Mouse (Mus musculus) kidney, adult 10 weeks (tissue): ENCODE results near the gene Chrm2. TPM values are rescaled to one million over a fixed set of nuclear protein-coding genes. Genes with fewer than 3 reads are reported as not detected.

Experiments
- polyA plus RNA-seq: library from polyadenylated mRNA; stranded (reverse); fragments of 350-450 nt; fragmentation: Illumina TruSeq; extraction: RNeasy Lipid Tissue Mini Kit (QIAGEN cat#74804); gene quantifications from one replicate; pipeline ENCODE4 v1.2.3, GENCODE M21; 2014; ENCODE audit warnings: low read depth, low replicate concordance

The Chrm2 gene
- not detected for polyA plus RNA-seq

DNA sequence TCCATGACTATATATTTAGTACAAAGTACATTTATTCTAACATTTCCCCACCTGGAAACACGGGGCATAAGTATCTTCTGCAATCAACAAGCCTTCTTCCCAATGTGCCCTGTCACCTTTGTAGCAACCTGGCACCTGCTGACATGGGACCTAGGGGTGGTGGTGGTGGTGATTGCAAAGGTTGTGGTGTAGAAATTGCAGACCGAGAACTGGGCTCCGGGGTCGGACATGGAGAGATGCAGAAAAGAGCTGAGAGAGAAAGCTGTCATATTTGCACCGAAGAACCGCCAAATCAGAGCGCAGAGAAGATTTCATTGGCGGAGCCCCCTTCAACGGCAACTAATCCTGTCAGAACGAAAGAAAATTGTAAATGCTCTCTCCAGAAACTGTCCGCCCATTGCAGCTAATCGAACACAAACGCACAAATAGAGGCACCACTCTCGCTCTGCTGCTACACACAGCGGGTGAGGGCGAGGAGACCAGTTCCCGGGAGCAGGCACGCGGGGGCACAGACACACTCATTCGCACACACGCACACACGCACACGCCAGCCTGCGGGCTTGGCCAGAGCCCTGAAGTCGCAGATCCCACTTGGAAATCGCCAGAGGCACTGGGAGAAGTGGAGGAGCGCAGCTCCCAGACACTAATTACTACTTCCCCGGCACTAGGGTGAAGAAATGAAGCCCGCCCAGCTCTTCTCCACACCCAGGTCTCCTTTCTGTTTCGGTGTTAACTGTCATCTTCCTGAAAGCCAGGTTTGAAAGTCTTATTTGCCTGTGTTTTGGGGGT, at the start of gene Chrm2:
Gene Chrm2 (plus strand): TSS at position 473 of the 789 bp plus-strand sequence.

